Mouse (Mus musculus): ENCODE results near the gene Yars2. TPM values are rescaled to one million over a fixed set of nuclear protein-coding genes. Genes with fewer than 3 reads are reported as not detected.
"Not testable (repeated sequence)": the region's sequence is repeated elsewhere in the genome, so short reads cannot be mapped to it uniquely, and the experiment has no call there.

Gene Yars2
- polyA plus RNA-seq, 1 experiment from 2014 or later = 36.1 TPM

DNA sequence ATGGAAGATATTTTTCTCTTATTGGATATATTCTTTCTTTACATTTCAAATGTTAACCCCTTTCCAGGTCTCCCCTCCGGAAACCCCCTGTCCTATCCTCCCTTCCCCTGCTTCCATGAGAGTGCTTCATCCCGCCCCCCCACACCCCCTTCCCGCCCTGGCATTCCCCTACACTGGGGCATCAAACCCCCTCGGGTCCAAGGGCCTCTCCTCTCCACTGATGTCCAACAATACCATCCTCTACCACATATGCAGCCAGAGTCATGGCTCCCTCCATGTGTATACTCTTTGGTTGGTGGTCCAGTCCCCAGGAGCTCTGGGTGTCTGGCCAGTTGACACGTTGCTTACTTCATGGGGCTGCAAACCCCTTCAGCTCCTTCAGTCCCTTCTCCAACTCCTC lies 8.6 kb downstream of the Yars2 start:
- no peaks in the 10 kb centered on the region for H3K9me3 ChIP-seq
- H3K4me3 ChIP-seq = no peak overlapping the region
- no peaks in the 10 kb centered on the region for H3K27me3 ChIP-seq
- H3K36me3 ChIP-seq = peaks cover 65% of the 10 kb centered on the region
- no peak overlapping the region for H3K27ac ChIP-seq
- no peaks in the 10 kb centered on the region for H3K4me1 ChIP-seq
- H3K9ac ChIP-seq = no peak overlapping the region
- WGBS = 92% methylated on average over 5 of the region's 5 CpGs
- no peak for ATAC-seq (ENCODE audit: low FRiP score, low read depth)
- no peak overlapping the region for H3K4me2 ChIP-seq (replicated peaks)

DNA sequence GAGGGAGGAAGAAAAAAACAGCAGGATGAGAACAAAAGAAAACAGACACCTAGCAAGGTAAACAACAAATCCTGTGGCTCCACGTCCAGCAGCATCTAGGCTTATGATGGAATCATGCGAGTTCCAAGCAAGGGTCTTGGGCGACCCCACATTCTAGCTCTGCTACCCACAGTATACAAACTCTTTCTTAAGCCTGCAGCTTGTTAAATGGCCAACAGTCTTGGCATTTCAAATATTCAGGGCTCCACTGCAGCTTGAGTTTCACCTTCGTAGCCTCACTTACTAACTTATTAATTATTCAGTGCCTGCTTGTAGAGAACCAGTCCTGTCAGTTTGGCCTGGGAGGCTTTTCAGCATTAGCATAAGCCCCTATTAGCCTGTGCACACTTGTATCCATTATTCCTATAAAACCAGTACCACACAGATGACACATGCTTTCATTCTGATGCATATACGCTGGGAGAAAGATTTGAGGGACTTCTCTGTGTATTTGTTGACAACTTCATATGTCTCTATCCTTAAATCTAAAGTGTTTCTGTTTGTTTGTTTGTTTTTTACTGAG lies 23.1 kb downstream of the Yars2 start:
- H3K27ac ChIP-seq = no peak overlapping the region
- 83% methylated on average over 5 of the region's 5 CpGs for WGBS
- no peak for ATAC-seq (ENCODE audit: low FRiP score, low read depth)
- peaks cover 66% of the 10 kb centered on the region for H3K36me3 ChIP-seq
- H3K4me3 ChIP-seq = no peak overlapping the region
- H3K9ac ChIP-seq = no peak overlapping the region
- H3K4me2 ChIP-seq (replicated peaks) = no peak overlapping the region
- no peaks in the 10 kb centered on the region for H3K4me1 ChIP-seq
- H3K27me3 ChIP-seq = no peaks in the 10 kb centered on the region
- H3K9me3 ChIP-seq = no peaks in the 10 kb centered on the region

DNA sequence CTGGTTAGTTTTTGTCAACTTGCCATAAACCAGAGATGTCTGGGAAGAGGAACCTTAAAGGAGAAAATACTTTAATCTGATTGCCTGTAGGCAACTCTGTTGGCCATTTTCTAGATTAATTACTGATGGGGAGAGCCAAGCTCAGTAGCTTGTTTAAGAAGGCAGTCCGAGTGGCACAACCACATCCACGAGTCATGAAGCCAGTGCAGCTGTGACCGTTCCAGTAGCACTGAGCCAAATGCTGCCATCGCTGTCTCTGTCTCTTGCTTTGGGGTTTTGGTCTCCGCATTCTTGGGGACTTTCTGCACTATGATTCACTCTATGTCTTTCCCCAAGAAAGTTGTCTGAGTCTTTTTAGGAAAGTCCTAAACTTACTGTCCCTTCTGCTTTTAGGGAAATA lies 43.7 kb downstream of the Yars2 start:
- 85% methylated on average over 5 of the region's 5 CpGs for WGBS
- no peaks in the 10 kb centered on the region for H3K9me3 ChIP-seq
- no peak overlapping the region for H3K27ac ChIP-seq
- H3K4me1 ChIP-seq = no peaks in the 10 kb centered on the region
- H3K9ac ChIP-seq = no peak overlapping the region
- H3K4me3 ChIP-seq = no peak overlapping the region
- no peaks in the 10 kb centered on the region for H3K27me3 ChIP-seq
- no peak overlapping the region for H3K4me2 ChIP-seq (replicated peaks)
- H3K36me3 ChIP-seq = peaks cover 14% of the 10 kb centered on the region
- no peak for ATAC-seq (ENCODE audit: low FRiP score, low read depth)

DNA sequence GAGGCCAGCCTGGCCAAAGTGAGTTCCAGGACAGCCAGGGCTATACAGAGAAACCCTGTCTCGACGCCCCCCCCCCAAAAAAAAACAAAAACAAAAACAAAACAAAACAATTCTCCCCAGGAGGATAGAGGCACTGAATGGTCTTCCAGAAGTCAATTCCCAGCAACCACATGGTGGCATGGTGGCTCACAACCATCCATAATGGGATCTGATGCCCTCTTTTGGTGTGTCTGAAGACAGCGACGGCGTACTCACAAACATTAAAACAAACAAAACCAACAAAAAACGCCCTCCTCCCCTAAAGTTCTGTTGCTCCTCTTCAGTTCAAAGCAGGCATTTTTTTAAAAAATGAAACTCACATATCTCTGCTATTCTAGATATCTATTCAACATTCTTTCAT lies 55.1 kb downstream of the Yars2 start:
- no peak for ATAC-seq (ENCODE audit: low FRiP score, low read depth)
- Histone ChIP-seq H3K9ac (peak overlapping the region; percentile 92), H3K9me3 (0 out of 2 replicates have a peak, but pooled peaks cover under 1% of the 10 kb centered on the region), H3K36me3 (peaks cover 3% of the 10 kb centered on the region), H3K27ac (no peak overlapping the region), H3K4me2 (replicated peaks) (peak overlapping the region; percentile 71), H3K27me3 (no peaks in the 10 kb centered on the region), H3K4me1 (peaks cover 8% of the 10 kb centered on the region), H3K4me3 (peak overlapping the region; percentile 96)
- WGBS = 13% methylated on average over 6 of the region's 6 CpGs

DNA sequence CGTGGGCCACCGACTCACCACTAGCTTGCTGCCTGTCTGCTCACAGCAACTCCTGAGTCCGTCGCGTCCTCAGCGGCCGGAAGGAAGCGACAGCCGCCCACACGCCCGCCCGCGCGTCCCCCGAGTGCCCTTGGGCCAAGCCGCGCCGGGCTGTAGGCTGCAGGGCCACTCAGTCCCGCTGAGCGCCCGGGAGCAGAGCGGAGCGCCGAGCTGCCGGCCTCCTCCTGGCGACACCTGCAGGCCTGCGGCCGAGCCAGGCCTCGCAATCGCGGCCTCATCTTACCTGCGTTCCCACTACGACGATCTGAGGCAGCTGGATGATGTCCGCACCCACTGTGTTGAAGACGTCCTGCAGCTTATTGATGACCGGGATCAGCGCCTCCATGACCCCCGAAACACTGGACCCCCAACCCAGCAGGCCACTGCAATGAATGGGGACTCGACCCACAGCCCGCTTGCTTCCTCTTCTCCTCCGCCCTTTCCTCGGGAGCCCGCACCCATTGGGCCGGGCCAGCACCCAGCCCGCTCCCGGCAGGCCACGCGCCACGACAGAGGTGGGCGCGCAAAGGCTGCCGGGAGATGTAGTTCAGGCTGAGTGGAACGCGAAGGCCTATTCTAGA lies 55.8 kb downstream of the Yars2 start, which contains the start of gene Dnm1l:
Gene Dnm1l, minus strand, starts transcription at position 479 of the 620 bp plus-strand sequence.
- WGBS = under 1% methylated on average over 55 of the region's 55 CpGs
- Histone ChIP-seq H3K9me3 (no peaks in the 10 kb centered on the region), H3K4me3 (peak within 1 kb of the TSS; percentile 96), H3K27ac (peak within 1 kb of the TSS; percentile 86), H3K36me3 (no peaks in the 10 kb centered on the region), H3K4me1 (peaks cover 8% of the 10 kb centered on the region), H3K9ac (peak within 1 kb of the TSS; percentile 92), H3K27me3 (no peaks in the 10 kb centered on the region), H3K4me2 (replicated peaks) (peak within 1 kb of the TSS; percentile 71)
- ATAC-seq (ENCODE audit: low FRiP score, low read depth) = peak; percentile 100

DNA sequence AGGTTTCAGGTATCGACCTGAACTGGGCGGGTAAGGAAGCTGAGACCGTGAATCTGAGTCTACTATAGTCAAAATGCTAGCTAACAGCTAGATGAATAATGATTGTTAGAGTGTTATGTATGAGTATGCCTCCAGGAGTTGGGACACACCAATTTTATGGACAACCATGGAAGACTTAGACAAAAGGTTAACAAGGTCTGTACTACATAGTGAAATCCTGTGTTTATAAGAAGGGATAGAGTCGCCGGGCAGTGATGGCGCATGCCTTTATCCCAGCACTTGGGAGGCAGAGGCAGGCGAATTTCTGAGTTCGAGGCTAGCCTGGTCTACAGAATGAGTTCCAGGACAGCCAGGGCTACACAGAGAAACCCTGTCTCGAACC lies 56.3 kb downstream of the Yars2 start:
- H3K27me3 ChIP-seq; H3K36me3 ChIP-seq; H3K4me1 ChIP-seq; ATAC-seq (ENCODE audit: low FRiP score, low read depth); H3K27ac ChIP-seq; H3K9me3 ChIP-seq: not testable (repeated sequence)
- peak overlapping the region; percentile 96 for H3K4me3 ChIP-seq
- peak overlapping the region; percentile 48 for H3K4me2 ChIP-seq (replicated peaks)
- 57% methylated on average over 9 of the region's 9 CpGs for WGBS
- peak overlapping the region; percentile 92; the same call in 1 of the 2 replicates for H3K9ac ChIP-seq

Other genes with a start within 250 kb of the Yars2 start
- gene Pkp2, start 89.6 kb upstream of the Yars2 start, polyA plus RNA-seq (2015; fragmentation: Nextera tagmentation; extraction: Ambion mirVana) = 1.5 and 1.7 TPM in 2 replicates
- 54.5 and 58.2 TPM in 2 replicates for gene Dnm1l, start 56.0 kb downstream of the Yars2 start, polyA plus RNA-seq (2015; fragmentation: Nextera tagmentation; extraction: Ambion mirVana)

Data from limb, embryonic 13.5 days (tissue).